Mouse (Mus musculus): ENCODE results near the gene Snap25. TPM values are rescaled to one million over a fixed set of nuclear protein-coding genes. Genes with fewer than 3 reads are reported as not detected.

The Snap25 gene
- polyA plus RNA-seq, 1 experiment: 956 TPM

- Histone ChIP-seq H3K4me3 (ENCODE audit: insufficient read depth, low read depth, low read length) (peak overlapping the region; percentile 56), H3K27ac (ENCODE audit: insufficient read depth, low read depth, low read length) (peak overlapping the region; percentile 93), H3K4me1 (ENCODE audit: control insufficient read depth, insufficient read depth, low read length) (peaks cover 15% of the 10 kb centered on the region)
- TF ChIP-seq CTCF (IDR thresholded peaks at IDR 0.05; ENCODE audit: insufficient read depth, low read depth, low read length) (no peak), POLR2A (IDR thresholded peaks at IDR 0.05; ENCODE audit: insufficient read depth, low read depth, low read length) (peak; percentile 38; the same call in 1 of the 2 replicates)
- 2% methylated on average over 44 of the region's 44 CpGs for WGBS
Measured at GRCm38 (mm10) chr2:136678321-136679161, 34.7 kb upstream of the Snap25 start.

- TF ChIP-seq POLR2A (IDR thresholded peaks at IDR 0.05; ENCODE audit: insufficient read depth, low read depth, low read length): peak; percentile 62
- no peak for TF ChIP-seq CTCF (IDR thresholded peaks at IDR 0.05; ENCODE audit: insufficient read depth, low read depth, low read length)
- H3K4me3 ChIP-seq (ENCODE audit: insufficient read depth, low read depth, low read length): peak overlapping the region; percentile 56
- H3K27ac ChIP-seq (ENCODE audit: insufficient read depth, low read depth, low read length): peak overlapping the region; percentile 93
- H3K4me1 ChIP-seq (ENCODE audit: control insufficient read depth, insufficient read depth, low read length): peaks cover 15% of the 10 kb centered on the region
- WGBS: 1% methylated on average over 24 of the region's 24 CpGs
Measured at GRCm38 (mm10) chr2:136679280-136680221, 33.7 kb upstream of the Snap25 start.

GRCm38 (mm10) chr2:136682146-136682860 is 30.9 kb upstream of the Snap25 start:
- no peak for TF ChIP-seq CTCF (IDR thresholded peaks at IDR 0.05; ENCODE audit: insufficient read depth, low read depth, low read length)
- no peak for TF ChIP-seq POLR2A (IDR thresholded peaks at IDR 0.05; ENCODE audit: insufficient read depth, low read depth, low read length)
- H3K4me1 ChIP-seq (ENCODE audit: control insufficient read depth, insufficient read depth, low read length): peaks cover 15% of the 10 kb centered on the region
- no peak overlapping the region for H3K4me3 ChIP-seq (ENCODE audit: insufficient read depth, low read depth, low read length)
- WGBS: 76% methylated on average over 11 of the region's 11 CpGs
- no peak overlapping the region for H3K27ac ChIP-seq (ENCODE audit: insufficient read depth, low read depth, low read length)

- WGBS: 47% methylated on average over 3 of the region's 3 CpGs
- TF ChIP-seq CTCF (IDR thresholded peaks at IDR 0.05; ENCODE audit: insufficient read depth, low read depth, low read length): no peak
- no peak for TF ChIP-seq POLR2A (IDR thresholded peaks at IDR 0.05; ENCODE audit: insufficient read depth, low read depth, low read length)
- Histone ChIP-seq H3K27ac (ENCODE audit: insufficient read depth, low read depth, low read length) (no peak overlapping the region), H3K4me1 (ENCODE audit: control insufficient read depth, insufficient read depth, low read length) (no peaks in the 10 kb centered on the region), H3K4me3 (ENCODE audit: insufficient read depth, low read depth, low read length) (no peak overlapping the region)
Measured at GRCm38 (mm10) chr2:136686195-136686594, 27.1 kb upstream of the Snap25 start.

DNA sequence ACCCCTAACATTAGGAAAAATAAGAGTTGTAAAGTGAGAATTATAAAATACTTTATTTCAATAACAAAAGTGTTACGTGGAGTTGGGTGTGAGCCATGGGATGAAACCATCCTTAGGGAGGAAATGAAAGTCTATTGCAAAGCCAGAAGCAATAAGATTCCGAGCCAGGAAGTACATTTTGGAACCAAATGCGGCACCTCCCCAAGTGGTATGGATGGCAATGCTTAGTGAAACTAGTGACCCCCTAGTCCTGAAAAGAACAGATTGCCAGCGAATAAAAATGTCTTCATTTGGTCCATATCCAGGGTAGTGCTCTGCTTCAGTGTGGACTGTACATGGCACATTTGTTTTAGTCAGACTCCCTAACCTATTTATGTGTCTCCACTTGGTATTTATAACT is 25.9 kb upstream of the Snap25 start:
- Histone ChIP-seq H3K27ac (ENCODE audit: insufficient read depth, low read depth, low read length) (no peak overlapping the region), H3K4me3 (ENCODE audit: insufficient read depth, low read depth, low read length) (no peak overlapping the region), H3K4me1 (ENCODE audit: control insufficient read depth, insufficient read depth, low read length) (no peaks in the 10 kb centered on the region)
- TF ChIP-seq POLR2A (IDR thresholded peaks at IDR 0.05; ENCODE audit: insufficient read depth, low read depth, low read length) (no peak), CTCF (IDR thresholded peaks at IDR 0.05; ENCODE audit: insufficient read depth, low read depth, low read length) (no peak)
- WGBS: 89% methylated on average over 4 of the region's 4 CpGs

DNA sequence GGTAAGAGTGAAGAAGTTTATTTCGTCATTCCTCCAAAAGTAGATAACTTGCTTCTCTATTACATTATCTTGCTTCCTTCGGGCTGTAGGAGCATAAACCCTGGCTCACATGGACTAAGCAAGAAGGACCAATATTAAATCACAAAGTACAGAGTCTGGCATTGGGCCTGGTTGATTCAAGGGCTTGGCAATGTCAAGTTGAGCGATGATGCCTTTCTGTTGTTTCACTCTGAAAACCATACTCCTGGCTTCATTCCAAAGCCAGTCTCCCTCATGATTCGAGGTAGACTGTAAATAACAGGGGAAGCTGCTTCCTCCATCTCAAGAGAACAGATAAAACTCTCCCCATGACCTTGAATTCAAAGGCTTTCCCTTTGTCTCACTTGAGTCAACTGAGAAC is 23.8 kb upstream of the Snap25 start:
- 69% methylated on average over 4 of the region's 4 CpGs for WGBS
- Histone ChIP-seq H3K27ac (ENCODE audit: insufficient read depth, low read depth, low read length) (no peak overlapping the region), H3K4me3 (ENCODE audit: insufficient read depth, low read depth, low read length) (no peak overlapping the region), H3K4me1 (ENCODE audit: control insufficient read depth, insufficient read depth, low read length) (no peaks in the 10 kb centered on the region)
- TF ChIP-seq POLR2A (IDR thresholded peaks at IDR 0.05; ENCODE audit: insufficient read depth, low read depth, low read length) (no peak), CTCF (IDR thresholded peaks at IDR 0.05; ENCODE audit: insufficient read depth, low read depth, low read length) (no peak)

- no peaks in the 10 kb centered on the region for H3K4me1 ChIP-seq (ENCODE audit: control insufficient read depth, insufficient read depth, low read length)
- TF ChIP-seq POLR2A (IDR thresholded peaks at IDR 0.05; ENCODE audit: insufficient read depth, low read depth, low read length): no peak
- TF ChIP-seq CTCF (IDR thresholded peaks at IDR 0.05; ENCODE audit: insufficient read depth, low read depth, low read length): no peak
- 100% methylated on average over 1 of the region's 1 CpGs for WGBS
- no peak overlapping the region for H3K27ac ChIP-seq (ENCODE audit: insufficient read depth, low read depth, low read length)
- H3K4me3 ChIP-seq (ENCODE audit: insufficient read depth, low read depth, low read length): no peak overlapping the region
Measured at GRCm38 (mm10) chr2:136691681-136692080, 21.6 kb upstream of the Snap25 start.

DNA sequence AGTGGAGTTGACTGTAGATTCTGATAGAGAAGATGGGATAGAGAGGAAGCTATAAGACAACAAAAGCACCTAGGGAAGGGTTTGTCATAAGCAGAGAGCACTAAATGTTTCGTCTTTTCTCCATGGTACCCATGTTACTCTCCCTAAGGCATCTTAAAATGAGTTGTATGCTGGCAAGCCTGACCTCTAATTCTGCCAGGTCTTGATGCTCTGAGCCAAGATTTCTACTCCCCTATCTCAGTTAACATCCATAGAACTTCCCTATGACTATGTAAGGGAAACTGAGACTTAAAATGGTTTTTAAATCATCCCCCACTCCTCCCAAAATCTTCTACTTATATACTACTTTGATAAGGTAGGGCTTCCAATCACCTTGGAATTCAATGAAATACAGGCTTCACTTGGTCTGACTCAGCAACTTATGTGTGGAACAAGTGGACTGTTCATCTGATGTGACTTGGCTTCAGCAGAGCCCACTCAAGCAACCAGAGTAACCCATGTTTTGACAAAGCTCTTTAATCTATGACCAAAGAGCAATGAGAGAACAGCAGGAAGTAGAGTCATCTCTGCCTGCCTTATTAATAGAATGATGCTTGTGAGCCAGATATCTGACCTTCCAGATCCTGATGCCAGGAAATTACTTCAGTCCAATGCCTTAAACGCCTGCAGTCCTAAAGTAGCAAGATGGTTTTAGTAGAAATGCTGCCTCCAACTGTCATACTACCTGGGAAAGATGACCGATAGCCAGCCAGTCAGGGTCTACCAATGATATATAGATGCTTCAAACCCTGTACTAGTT is 13.6 kb upstream of the Snap25 start:
- TF ChIP-seq CTCF (IDR thresholded peaks at IDR 0.05; ENCODE audit: insufficient read depth, low read depth, low read length): no peak
- TF ChIP-seq POLR2A (IDR thresholded peaks at IDR 0.05; ENCODE audit: insufficient read depth, low read depth, low read length): no peak
- 82% methylated on average over 3 of the region's 3 CpGs for WGBS
- H3K4me3 ChIP-seq (ENCODE audit: insufficient read depth, low read depth, low read length): no peak overlapping the region
- H3K27ac ChIP-seq (ENCODE audit: insufficient read depth, low read depth, low read length): no peak overlapping the region
- no peaks in the 10 kb centered on the region for H3K4me1 ChIP-seq (ENCODE audit: control insufficient read depth, insufficient read depth, low read length)
